Mouse (Mus musculus): ENCODE data around the gene Tjap1.

DNA sequence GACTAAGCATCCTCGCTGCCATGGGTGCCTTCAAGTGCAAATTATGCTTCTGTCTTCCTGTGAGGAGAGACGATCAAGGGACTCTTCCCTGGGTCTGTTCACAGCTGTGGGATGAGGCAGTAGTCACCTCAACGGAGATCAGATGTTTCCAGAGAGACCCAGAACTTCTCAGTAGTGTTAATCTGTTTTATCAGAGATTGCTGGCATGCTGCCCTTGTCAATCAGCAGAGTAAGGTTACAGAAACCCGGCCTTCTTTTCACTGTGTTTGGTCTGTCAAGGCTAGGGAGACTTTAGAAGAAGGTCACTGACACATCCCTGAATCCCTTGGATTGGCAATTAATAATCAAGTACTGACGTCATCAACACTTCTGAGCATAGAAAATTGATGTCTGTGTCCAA, 45.3 kb downstream of the Tjap1 start:
- TF ChIP-seq CTCF (IDR thresholded peaks at IDR 0.05; ENCODE audit: borderline replicate concordance, control insufficient read depth, extremely low read depth, insufficient read depth, low read length, poor library complexity) (no peak), POLR2A (IDR thresholded peaks at IDR 0.05; ENCODE audit: control insufficient read depth, extremely low read depth, insufficient read depth, low read length, poor library complexity) (no peak)

All from thymus, adult 2 months (tissue).